Mouse (Mus musculus): Measurements from ENCODE around the gene Ubap1. TPM values are rescaled to one million over a fixed set of nuclear protein-coding genes. Genes with fewer than 3 reads are reported as not detected.

Ubap1 gene
- polyA plus RNA-seq, 1 experiment from 2014 or later, result 63.0 TPM

- 96% methylated on average over 7 of the region's 7 CpGs for WGBS
- no peak overlapping the region for H3K27ac ChIP-seq
- no peak overlapping the region for H3K9ac ChIP-seq
- no peak overlapping the region for H3K4me3 ChIP-seq (replicated peaks)
- no peaks in the 10 kb centered on the region for H3K4me1 ChIP-seq
- no peaks in the 10 kb centered on the region for H3K9me3 ChIP-seq (replicated peaks)
- H3K4me2 ChIP-seq, result no peak overlapping the region
- peaks cover 26% of the 10 kb centered on the region for H3K36me3 ChIP-seq
- no peaks in the 10 kb centered on the region for H3K27me3 ChIP-seq
- ATAC-seq (replicated peaks; ENCODE audit: low FRiP score), result no peak
Observed at GRCm38 (mm10) chr4:41359358-41359757, 10.6 kb downstream of the Ubap1 start.

DNA sequence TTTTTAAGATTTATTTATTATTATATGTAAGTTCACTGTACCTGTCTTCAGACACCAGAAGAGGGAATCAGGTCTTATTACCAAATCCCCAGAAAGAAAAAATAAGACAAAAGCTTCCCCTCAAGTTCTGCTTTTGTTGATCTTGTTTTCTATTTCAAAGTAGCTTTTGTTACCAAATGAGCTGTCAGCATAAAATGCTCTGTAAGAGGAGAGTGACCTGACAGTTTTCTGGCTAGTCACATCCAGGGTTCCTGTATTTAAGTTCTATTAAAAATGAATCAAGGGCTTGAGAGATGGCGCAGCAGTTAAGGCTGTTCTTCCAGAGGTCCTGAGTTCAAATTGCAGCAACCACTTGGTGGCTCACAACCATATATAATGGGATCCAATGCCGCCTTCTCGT is 12.3 kb downstream of the Ubap1 start:
- no peak for ATAC-seq (replicated peaks; ENCODE audit: low FRiP score)
- H3K9me3 ChIP-seq (replicated peaks), result no peaks in the 10 kb centered on the region
- no peak overlapping the region for H3K9ac ChIP-seq
- H3K36me3 ChIP-seq, result peaks cover 17% of the 10 kb centered on the region
- H3K4me3 ChIP-seq (replicated peaks), result no peak overlapping the region
- WGBS, result 91% methylated on average over 3 of the region's 3 CpGs
- H3K27ac ChIP-seq, result no peak overlapping the region
- no peaks in the 10 kb centered on the region for H3K4me1 ChIP-seq
- no peaks in the 10 kb centered on the region for H3K27me3 ChIP-seq
- no peak overlapping the region for H3K4me2 ChIP-seq

DNA sequence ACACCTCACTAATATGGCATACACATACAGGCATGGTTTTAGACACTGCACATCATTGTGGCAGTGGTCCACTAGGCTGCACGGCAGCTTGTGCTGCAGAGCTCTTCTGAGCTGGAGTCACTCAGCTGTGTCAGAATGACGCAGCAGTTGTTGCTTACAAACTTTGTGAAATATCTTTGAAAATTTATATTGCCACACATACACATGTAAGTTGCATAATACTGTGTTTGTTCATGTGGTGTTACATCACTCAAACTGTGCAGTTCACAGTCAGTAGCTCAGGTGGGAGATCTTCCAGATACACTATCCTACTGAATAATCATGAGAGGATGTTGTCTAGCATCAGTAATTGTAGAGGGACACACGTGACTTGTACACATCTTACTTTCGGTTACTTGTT is 19.4 kb downstream of the Ubap1 start:
- peaks cover 64% of the 10 kb centered on the region for H3K36me3 ChIP-seq
- H3K9ac ChIP-seq, result no peak overlapping the region
- H3K4me2 ChIP-seq, result no peak overlapping the region
- H3K27ac ChIP-seq, result no peak overlapping the region
- no peak for ATAC-seq (replicated peaks; ENCODE audit: low FRiP score)
- H3K4me1 ChIP-seq, result no peaks in the 10 kb centered on the region
- H3K9me3 ChIP-seq (replicated peaks), result no peaks in the 10 kb centered on the region
- 85% methylated on average over 4 of the region's 4 CpGs for WGBS
- no peaks in the 10 kb centered on the region for H3K27me3 ChIP-seq
- no peak overlapping the region for H3K4me3 ChIP-seq (replicated peaks)

GRCm38 (mm10) chr4:41369702-41370437 is 21.1 kb downstream of the Ubap1 start:
- ATAC-seq (replicated peaks; ENCODE audit: low FRiP score), result no peak
- Histone ChIP-seq H3K9ac (no peak overlapping the region), H3K27me3 (no peaks in the 10 kb centered on the region), H3K27ac (no peak overlapping the region), H3K9me3 (replicated peaks) (no peaks in the 10 kb centered on the region), H3K4me1 (no peaks in the 10 kb centered on the region), H3K36me3 (peaks cover 78% of the 10 kb centered on the region), H3K4me2 (no peak overlapping the region), H3K4me3 (replicated peaks) (no peak overlapping the region)
- WGBS, result 92% methylated on average over 9 of the region's 9 CpGs

DNA sequence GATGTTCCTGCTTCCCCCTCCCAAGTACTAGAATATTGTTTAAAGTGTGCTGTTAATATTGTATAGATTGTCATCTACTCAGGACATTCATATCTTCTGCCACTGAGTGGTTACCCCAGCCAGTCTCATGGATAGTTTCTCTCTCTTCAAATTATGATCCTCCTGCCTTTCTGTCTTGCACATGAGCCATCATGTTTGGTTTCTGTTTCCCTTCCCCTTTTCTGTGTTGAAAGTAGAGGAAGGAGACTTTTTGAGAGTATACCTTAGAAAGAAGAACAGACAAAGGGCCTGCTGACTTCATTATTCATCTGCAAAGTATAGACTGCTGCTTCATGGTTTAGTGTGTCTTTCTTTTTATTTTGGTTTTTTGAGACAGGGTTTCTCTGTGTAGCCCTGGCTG is 28.8 kb downstream of the Ubap1 start:
- Histone ChIP-seq H3K4me2 (no peak overlapping the region), H3K27me3 (no peaks in the 10 kb centered on the region), H3K36me3 (peaks cover 94% of the 10 kb centered on the region), H3K27ac (no peak overlapping the region), H3K4me1 (no peaks in the 10 kb centered on the region), H3K4me3 (replicated peaks) (no peak overlapping the region), H3K9ac (no peak overlapping the region), H3K9me3 (replicated peaks) (no peaks in the 10 kb centered on the region)
- ATAC-seq (replicated peaks; ENCODE audit: low FRiP score), result no peak

- Histone ChIP-seq H3K4me3 (replicated peaks) (no peak overlapping the region), H3K27ac (no peak overlapping the region), H3K9ac (no peak overlapping the region), H3K9me3 (replicated peaks) (no peaks in the 10 kb centered on the region), H3K27me3 (no peaks in the 10 kb centered on the region), H3K4me1 (no peaks in the 10 kb centered on the region), H3K36me3 (peaks cover 88% of the 10 kb centered on the region), H3K4me2 (no peak overlapping the region)
- 97% methylated on average over 5 of the region's 5 CpGs for WGBS
- ATAC-seq (replicated peaks; ENCODE audit: low FRiP score), result no peak
Observed at GRCm38 (mm10) chr4:41381213-41381950, 32.6 kb downstream of the Ubap1 start.

DNA sequence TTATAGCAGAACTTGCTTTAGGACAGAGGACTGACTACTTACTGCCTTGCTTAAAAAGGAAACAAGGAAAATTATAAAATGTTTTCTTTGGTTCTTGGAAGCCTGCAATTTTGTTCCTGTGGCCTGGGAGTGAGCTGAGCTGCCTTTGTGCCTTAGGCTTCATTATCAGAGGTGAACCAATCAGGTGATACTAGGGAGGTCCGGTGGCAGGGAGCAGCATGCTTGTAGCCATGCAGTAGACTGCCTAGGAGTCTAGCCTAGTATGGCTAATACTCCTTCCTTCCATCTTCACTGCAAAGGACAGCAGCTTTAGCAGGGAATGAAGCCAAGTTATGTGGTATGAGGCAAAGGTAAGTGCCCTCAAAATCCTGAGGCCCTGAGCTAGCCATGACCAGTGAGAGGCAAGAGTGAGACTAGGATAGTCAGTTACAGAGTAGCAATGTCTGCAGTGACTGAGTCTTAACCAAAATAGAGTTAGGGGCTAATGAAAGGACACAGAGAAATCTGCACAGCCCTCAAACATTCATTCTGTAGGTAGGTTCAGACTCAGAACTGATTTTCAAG is 37.7 kb downstream of the Ubap1 start:
- Histone ChIP-seq H3K4me3 (replicated peaks) (no peak overlapping the region), H3K9me3 (replicated peaks) (no peaks in the 10 kb centered on the region), H3K36me3 (peaks cover 82% of the 10 kb centered on the region), H3K27me3 (no peaks in the 10 kb centered on the region), H3K27ac (no peak overlapping the region), H3K4me1 (no peaks in the 10 kb centered on the region), H3K4me2 (no peak overlapping the region), H3K9ac (no peak overlapping the region)
- 89% methylated on average over 1 of the region's 1 CpGs for WGBS
- ATAC-seq (replicated peaks; ENCODE audit: low FRiP score), result no peak

DNA sequence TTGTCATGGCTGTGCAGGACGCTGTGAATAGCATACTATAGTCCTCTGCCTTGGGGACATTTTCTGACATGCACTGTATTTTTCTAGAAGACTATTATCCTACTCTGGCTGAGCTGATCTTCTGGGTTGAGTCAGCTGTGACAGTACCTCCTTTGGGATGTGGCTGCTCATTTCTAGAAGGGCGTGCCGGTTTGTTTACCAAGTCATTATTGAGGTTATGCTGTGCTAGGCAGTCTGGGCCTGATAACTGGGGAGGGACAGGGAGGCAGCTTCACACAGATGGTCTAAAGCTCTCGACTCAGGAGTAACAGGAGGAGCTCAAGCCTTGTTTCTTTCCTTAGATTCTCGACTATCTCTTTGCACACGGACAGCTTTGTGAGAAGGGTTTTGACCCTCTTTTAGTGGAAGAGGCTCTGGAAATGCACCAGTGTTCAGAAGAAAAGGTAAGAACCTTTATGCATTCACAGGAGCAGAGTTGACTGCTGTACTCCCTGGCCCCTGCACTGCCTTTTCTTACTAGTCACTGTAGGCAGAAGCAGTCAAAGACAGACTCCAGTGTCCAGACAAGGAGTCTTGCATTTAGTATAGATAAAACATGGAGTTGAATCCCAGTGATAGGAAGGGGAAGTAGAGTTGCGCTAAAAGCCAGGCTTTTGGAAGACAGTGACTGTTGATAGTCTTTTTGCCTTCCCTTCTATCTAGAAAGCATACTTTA is 39.1 kb downstream of the Ubap1 start:
- Histone ChIP-seq H3K9me3 (replicated peaks) (no peaks in the 10 kb centered on the region), H3K4me2 (no peak overlapping the region), H3K27me3 (no peaks in the 10 kb centered on the region), H3K4me3 (replicated peaks) (no peak overlapping the region), H3K36me3 (peaks cover 84% of the 10 kb centered on the region), H3K4me1 (no peaks in the 10 kb centered on the region), H3K9ac (no peak overlapping the region), H3K27ac (no peak overlapping the region)
- WGBS, result 80% methylated on average over 7 of the region's 7 CpGs
- peak; percentile 78; the same call in 1 of the 2 replicates for ATAC-seq (replicated peaks; ENCODE audit: low FRiP score)

DNA sequence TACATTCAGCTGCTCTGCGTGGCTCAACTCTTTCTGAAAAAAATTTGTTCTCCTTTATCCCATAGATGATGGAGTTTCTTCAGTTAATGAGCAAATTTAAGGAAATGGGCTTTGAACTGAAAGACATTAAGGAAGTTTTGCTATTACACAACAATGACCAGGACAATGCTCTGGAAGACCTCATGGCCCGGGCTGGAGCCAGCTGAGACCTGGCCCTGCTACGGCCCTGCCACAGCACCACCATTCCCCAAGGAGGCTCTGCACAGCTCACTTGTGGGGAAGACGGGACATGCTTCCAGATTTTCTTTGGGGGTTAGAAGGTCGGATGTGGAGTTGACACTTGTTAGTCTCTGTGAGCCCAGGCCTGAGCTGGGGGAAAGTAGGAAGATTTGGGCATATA is 39.8 kb downstream of the Ubap1 start:
- no peak overlapping the region for H3K27ac ChIP-seq
- no peaks in the 10 kb centered on the region for H3K4me1 ChIP-seq
- H3K4me3 ChIP-seq (replicated peaks), result no peak overlapping the region
- H3K4me2 ChIP-seq, result no peak overlapping the region
- H3K9me3 ChIP-seq (replicated peaks), result no peaks in the 10 kb centered on the region
- WGBS, result 79% methylated on average over 5 of the region's 5 CpGs
- H3K27me3 ChIP-seq, result no peaks in the 10 kb centered on the region
- no peak for ATAC-seq (replicated peaks; ENCODE audit: low FRiP score)
- H3K36me3 ChIP-seq, result peaks cover 84% of the 10 kb centered on the region
- no peak overlapping the region for H3K9ac ChIP-seq

DNA sequence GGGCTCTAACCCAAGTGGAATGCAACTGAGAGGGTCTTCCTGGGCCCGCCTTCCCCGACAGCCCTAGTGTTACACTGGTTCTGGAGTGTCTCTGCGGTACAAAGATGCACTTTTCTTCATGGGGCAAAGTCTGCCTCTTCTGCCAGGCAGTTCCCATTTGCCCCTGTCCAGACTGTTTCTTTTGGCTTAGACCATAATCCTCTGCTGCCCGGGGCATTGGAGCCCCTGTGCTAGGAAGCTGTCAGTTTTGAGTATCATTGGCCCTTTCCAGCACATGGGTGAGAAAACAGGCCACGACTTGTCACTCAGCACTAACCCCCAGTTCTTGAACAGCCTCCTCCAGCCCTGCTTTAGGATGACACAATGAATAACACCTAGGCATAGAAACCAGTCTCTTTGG is 40.4 kb downstream of the Ubap1 start:
- peaks cover 86% of the 10 kb centered on the region for H3K36me3 ChIP-seq
- no peaks in the 10 kb centered on the region for H3K9me3 ChIP-seq (replicated peaks)

GRCm38 (mm10) chr4:41390122-41390521 is 41.3 kb downstream of the Ubap1 start:
- Histone ChIP-seq H3K4me1 (no peaks in the 10 kb centered on the region), H3K27me3 (no peaks in the 10 kb centered on the region), H3K9me3 (replicated peaks) (no peaks in the 10 kb centered on the region), H3K27ac (no peak overlapping the region), H3K9ac (no peak overlapping the region), H3K4me3 (replicated peaks) (no peak overlapping the region), H3K4me2 (no peak overlapping the region), H3K36me3 (peaks cover 90% of the 10 kb centered on the region)
- no peak for ATAC-seq (replicated peaks; ENCODE audit: low FRiP score)
- WGBS, result 24% methylated on average over 3 of the region's 3 CpGs

More for the DNA sequence above, 40.4 kb downstream of the Ubap1 start:
- no peaks in the 10 kb centered on the region for H3K4me1 ChIP-seq
- no peak overlapping the region for H3K9ac ChIP-seq
- no peak overlapping the region for H3K27ac ChIP-seq
- ATAC-seq (replicated peaks; ENCODE audit: low FRiP score), result no peak
- no peak overlapping the region for H3K4me2 ChIP-seq
- 88% methylated on average over 5 of the region's 5 CpGs for WGBS
- H3K27me3 ChIP-seq, result no peaks in the 10 kb centered on the region
- H3K4me3 ChIP-seq (replicated peaks), result no peak overlapping the region

GRCm38 (mm10) chr4:41391015-41391414 is 42.2 kb downstream of the Ubap1 start:
- H3K27ac ChIP-seq, result no peak overlapping the region
- H3K4me3 ChIP-seq (replicated peaks), result no peak overlapping the region
- peaks cover 93% of the 10 kb centered on the region for H3K36me3 ChIP-seq
- H3K4me2 ChIP-seq, result no peak overlapping the region
- 95% methylated on average over 2 of the region's 2 CpGs for WGBS
- ATAC-seq (replicated peaks; ENCODE audit: low FRiP score), result no peak
- no peaks in the 10 kb centered on the region for H3K27me3 ChIP-seq
- H3K9me3 ChIP-seq (replicated peaks), result no peaks in the 10 kb centered on the region
- no peak overlapping the region for H3K9ac ChIP-seq
- no peaks in the 10 kb centered on the region for H3K4me1 ChIP-seq
